Mouse (Mus musculus): ENCODE data around the gene Foxn1. TPM values are rescaled to one million over a fixed set of nuclear protein-coding genes. Genes with fewer than 3 reads are reported as not detected.

Foxn1 gene
- polyA plus RNA-seq, 1 experiment from 2014 or later = not detected

DNA sequence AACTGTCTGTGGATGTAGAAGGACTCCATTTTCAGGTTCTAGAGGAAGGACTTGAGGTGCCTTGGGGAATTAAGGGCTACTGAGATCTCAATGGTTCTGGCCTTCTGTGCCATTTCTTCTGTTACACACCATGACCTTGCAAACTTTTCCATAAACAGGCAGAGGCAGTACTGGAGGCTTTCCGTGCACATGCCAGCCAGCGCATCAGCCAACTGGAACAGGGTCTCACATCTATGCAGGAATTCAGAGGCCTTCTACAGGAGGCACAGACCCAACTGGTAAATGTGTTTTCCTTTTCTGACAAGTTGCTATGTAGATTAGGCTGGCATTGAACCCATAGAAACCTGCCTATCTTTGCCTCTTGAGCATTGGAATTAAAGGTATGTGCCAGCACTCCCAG, 72.7 kb downstream of the Foxn1 start:
- H3K9ac ChIP-seq = no peak overlapping the region
- H3K4me3 ChIP-seq = no peak overlapping the region
- H3K27ac ChIP-seq (replicated peaks) = no peak overlapping the region
- no peaks in the 10 kb centered on the region for H3K4me1 ChIP-seq (replicated peaks)
- H3K27me3 ChIP-seq = no peaks in the 10 kb centered on the region
- 97% methylated on average over 2 of the region's 2 CpGs for WGBS
- no peak for ATAC-seq (ENCODE audit: low read depth)
- no peaks in the 10 kb centered on the region for H3K9me3 ChIP-seq
- H3K36me3 ChIP-seq = peaks cover 33% of the 10 kb centered on the region; the same call in 1 of the 2 replicates
- H3K4me2 ChIP-seq = no peak overlapping the region

DNA sequence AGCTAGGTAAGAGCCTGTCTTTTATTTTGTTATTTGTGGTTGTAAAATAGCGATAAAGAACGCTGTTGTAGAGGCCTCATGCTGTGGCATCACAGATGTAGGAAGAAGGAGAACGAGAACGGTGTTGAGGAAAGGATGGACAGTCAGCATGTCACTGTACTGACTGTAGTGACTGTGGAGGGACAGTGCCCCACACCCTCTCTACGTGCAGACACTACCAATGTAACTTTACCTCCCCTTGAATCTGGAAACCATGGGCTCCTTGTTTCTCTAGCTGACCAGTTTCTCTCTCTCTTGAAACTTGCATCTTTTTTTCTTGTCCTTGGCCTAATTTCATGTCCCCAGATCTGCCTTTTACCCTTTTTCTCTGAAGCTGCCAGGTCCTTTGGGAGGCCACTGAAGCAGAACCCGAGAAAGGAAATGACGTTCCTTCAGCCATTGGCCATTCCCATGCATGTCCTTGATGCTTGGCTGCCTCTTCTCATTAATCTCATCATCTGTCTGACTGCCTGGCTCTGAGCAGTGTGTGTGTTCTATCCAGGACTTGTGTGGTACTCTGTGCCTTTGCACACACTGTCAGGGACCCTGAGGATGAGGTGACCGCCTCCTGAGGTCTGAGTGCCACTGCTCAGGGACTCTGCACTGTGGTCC, 75.4 kb downstream of the Foxn1 start:
- Histone ChIP-seq H3K4me1 (replicated peaks) (no peaks in the 10 kb centered on the region), H3K27ac (replicated peaks) (no peak overlapping the region), H3K9ac (no peak overlapping the region), H3K9me3 (no peaks in the 10 kb centered on the region), H3K4me3 (no peak overlapping the region), H3K27me3 (no peaks in the 10 kb centered on the region), H3K36me3 (peaks cover 19% of the 10 kb centered on the region; the same call in 1 of the 2 replicates), H3K4me2 (no peak overlapping the region)
- ATAC-seq (ENCODE audit: low read depth) = no peak
- WGBS = 79% methylated on average over 8 of the region's 8 CpGs

Other genes starting within 250 kb of the Foxn1 start
- gene Traf4, start 221.0 kb downstream of the Foxn1 start, polyA plus RNA-seq (2015; fragmentation: Nextera tagmentation; extraction: Ambion mirVana) = 128 and 131 TPM in 2 replicates
- gene Nek8, start 209.9 kb downstream of the Foxn1 start, polyA plus RNA-seq (2015; fragmentation: Nextera tagmentation; extraction: Ambion mirVana) = 8.2 and 8.3 TPM in 2 replicates
- gene Tlcd1, start 209.8 kb downstream of the Foxn1 start, polyA plus RNA-seq (2015; fragmentation: Nextera tagmentation; extraction: Ambion mirVana) = 10.2 and 11.1 TPM in 2 replicates
- gene Rpl23a, start 203.0 kb downstream of the Foxn1 start, polyA plus RNA-seq (2015; fragmentation: Nextera tagmentation; extraction: Ambion mirVana) = 930 and 991 TPM in 2 replicates
- gene Rab34, start 198.1 kb downstream of the Foxn1 start, polyA plus RNA-seq (2015; fragmentation: Nextera tagmentation; extraction: Ambion mirVana) = 58.8 and 60.3 TPM in 2 replicates
- gene Proca1, start 193.2 kb downstream of the Foxn1 start, polyA plus RNA-seq (2015; fragmentation: Nextera tagmentation; extraction: Ambion mirVana) = 1.7 and 2.3 TPM in 2 replicates
- gene Sdf2, start 140.8 kb downstream of the Foxn1 start, polyA plus RNA-seq (2015; fragmentation: Nextera tagmentation; extraction: Ambion mirVana) = 89.9 and 90.1 TPM in 2 replicates
- gene Supt6, start 140.6 kb downstream of the Foxn1 start, polyA plus RNA-seq (2015; fragmentation: Nextera tagmentation; extraction: Ambion mirVana) = 28.2 and 29.5 TPM in 2 replicates
- 57.9 and 64.2 TPM in 2 replicates for gene 2610507B11Rik, start 124.8 kb downstream of the Foxn1 start, polyA plus RNA-seq (2015; fragmentation: Nextera tagmentation; extraction: Ambion mirVana)
- 0.19 and 0.25 TPM in 2 replicates for gene BC030499, start 95.7 kb downstream of the Foxn1 start, polyA plus RNA-seq (2015; fragmentation: Nextera tagmentation; extraction: Ambion mirVana)
- gene Spag5, start 85.0 kb downstream of the Foxn1 start, polyA plus RNA-seq (2015; fragmentation: Nextera tagmentation; extraction: Ambion mirVana) = 7.0 and 8.2 TPM in 2 replicates
- gene Aldoc, start 63.6 kb downstream of the Foxn1 start, polyA plus RNA-seq (2015; fragmentation: Nextera tagmentation; extraction: Ambion mirVana) = 143 and 149 TPM in 2 replicates
- 79.6 and 79.7 TPM in 2 replicates for gene Pigs, start 58.1 kb downstream of the Foxn1 start, polyA plus RNA-seq (2015; fragmentation: Nextera tagmentation; extraction: Ambion mirVana)
- gene Unc119, start 43.1 kb downstream of the Foxn1 start, polyA plus RNA-seq (2015; fragmentation: Nextera tagmentation; extraction: Ambion mirVana) = 80.0 and 81.9 TPM in 2 replicates
- not detected in 2 replicates for gene Slc13a2, start 35.7 kb upstream of the Foxn1 start, polyA plus RNA-seq (2015; fragmentation: Nextera tagmentation; extraction: Ambion mirVana)
- 16.5 and 16.9 TPM in 2 replicates for gene Slc46a1, start 79.1 kb upstream of the Foxn1 start, polyA plus RNA-seq (2015; fragmentation: Nextera tagmentation; extraction: Ambion mirVana)
- 41.1 and 43.0 TPM in 2 replicates for gene Sarm1, start 111.2 kb upstream of the Foxn1 start, polyA plus RNA-seq (2015; fragmentation: Nextera tagmentation; extraction: Ambion mirVana)
- 181 and 197 TPM in 2 replicates for gene Vtn, start 112.5 kb upstream of the Foxn1 start, polyA plus RNA-seq (2015; fragmentation: Nextera tagmentation; extraction: Ambion mirVana)
- 0.15 TPM in 1 of 2 replicates, not detected in the other for gene Sebox, start 116.9 kb upstream of the Foxn1 start, polyA plus RNA-seq (2015; fragmentation: Nextera tagmentation; extraction: Ambion mirVana)
- 92.7 and 101 TPM in 2 replicates for gene Tmem199, start 125.6 kb upstream of the Foxn1 start, polyA plus RNA-seq (2015; fragmentation: Nextera tagmentation; extraction: Ambion mirVana)
- 178 and 191 TPM in 2 replicates for gene Poldip2, start 125.6 kb upstream of the Foxn1 start, polyA plus RNA-seq (2015; fragmentation: Nextera tagmentation; extraction: Ambion mirVana)
- 50.7 and 54.2 TPM in 2 replicates for gene Tnfaip1, start 149.8 kb upstream of the Foxn1 start, polyA plus RNA-seq (2015; fragmentation: Nextera tagmentation; extraction: Ambion mirVana)
- gene Ift20, start 149.8 kb upstream of the Foxn1 start, polyA plus RNA-seq (2015; fragmentation: Nextera tagmentation; extraction: Ambion mirVana) = 120 and 122 TPM in 2 replicates
- 29.1 and 31.5 TPM in 2 replicates for gene Tmem97, start 164.2 kb upstream of the Foxn1 start, polyA plus RNA-seq (2015; fragmentation: Nextera tagmentation; extraction: Ambion mirVana)

All from neural tube, embryonic 13.5 days (tissue).